Mouse (Mus musculus): ENCODE results near the gene Stx4a. TPM values are rescaled to one million over a fixed set of nuclear protein-coding genes. Genes with fewer than 3 reads are reported as not detected.
"Not testable (repeated sequence)": the region's sequence is repeated elsewhere in the genome, so short reads cannot be mapped to it uniquely, and the experiment has no call there.

The Stx4a gene
- polyA plus RNA-seq, 1 experiment from 2014 or later = 22.2 TPM

GRCm38 (mm10) chr7:127822494-127822893 is 1.6 kb upstream of the Stx4a start:
- H3K9ac ChIP-seq (replicated peaks; ENCODE audit: low read depth, low read length) = no peak overlapping the region
- H3K4me2 ChIP-seq (ENCODE audit: low read length) = no peak overlapping the region
- ATAC-seq = no peak
- no peak overlapping the region for H3K4me3 ChIP-seq (replicated peaks; ENCODE audit: low read length)
- H3K27ac ChIP-seq (ENCODE audit: low read length) = no peak overlapping the region
- 78% methylated on average over 3 of the region's 3 CpGs for WGBS
- peaks cover 25% of the 10 kb centered on the region for H3K4me1 ChIP-seq (replicated peaks; ENCODE audit: control insufficient read depth, insufficient read depth, low read length)
- no peaks in the 10 kb centered on the region for H3K36me3 ChIP-seq (ENCODE audit: control insufficient read depth, insufficient read depth)
- no peaks in the 10 kb centered on the region for H3K27me3 ChIP-seq (replicated peaks; ENCODE audit: control insufficient read depth, insufficient read depth, low read length)
- H3K9me3 ChIP-seq (ENCODE audit: control insufficient read depth, low read length) = no peaks in the 10 kb centered on the region

GRCm38 (mm10) chr7:127823236-127824171 is 590 bp upstream of the Stx4a start:
- Histone ChIP-seq H3K9ac (replicated peaks; ENCODE audit: low read depth, low read length) (peak overlapping the region; percentile 78), H3K27me3 (replicated peaks; ENCODE audit: control insufficient read depth, insufficient read depth, low read length) (no peaks in the 10 kb centered on the region), H3K36me3 (ENCODE audit: control insufficient read depth, insufficient read depth) (no peaks in the 10 kb centered on the region), H3K9me3 (ENCODE audit: control insufficient read depth, low read length) (no peaks in the 10 kb centered on the region), H3K4me2 (ENCODE audit: low read length) (peak overlapping the region; percentile 82), H3K27ac (ENCODE audit: low read length) (peak overlapping the region; percentile 49), H3K4me3 (replicated peaks; ENCODE audit: low read length) (peak overlapping the region; percentile 60), H3K4me1 (replicated peaks; ENCODE audit: control insufficient read depth, insufficient read depth, low read length) (peaks cover 25% of the 10 kb centered on the region)
- peak; percentile 4; the same call in 1 of the 2 replicates for ATAC-seq
- WGBS = 50% methylated on average over 11 of the region's 11 CpGs

GRCm38 (mm10) chr7:127835550-127835949 is 11.5 kb downstream of the Stx4a start:
- Histone ChIP-seq H3K27me3 (replicated peaks; ENCODE audit: control insufficient read depth, insufficient read depth, low read length) (no peaks in the 10 kb centered on the region), H3K36me3 (ENCODE audit: control insufficient read depth, insufficient read depth) (no peaks in the 10 kb centered on the region), H3K4me2 (ENCODE audit: low read length) (no peak overlapping the region), H3K4me3 (replicated peaks; ENCODE audit: low read length) (no peak overlapping the region), H3K27ac (ENCODE audit: low read length) (no peak overlapping the region), H3K9ac (replicated peaks; ENCODE audit: low read depth, low read length) (no peak overlapping the region), H3K9me3 (ENCODE audit: control insufficient read depth, low read length) (no peaks in the 10 kb centered on the region), H3K4me1 (replicated peaks; ENCODE audit: control insufficient read depth, insufficient read depth, low read length) (no peaks in the 10 kb centered on the region; the same call in 1 of the 2 replicates)
- 79% methylated on average over 2 of the region's 2 CpGs for WGBS
- ATAC-seq = no peak

- Histone ChIP-seq H3K4me2 (ENCODE audit: low read length) (no peak overlapping the region), H3K36me3 (ENCODE audit: control insufficient read depth, insufficient read depth) (no peaks in the 10 kb centered on the region), H3K4me3 (replicated peaks; ENCODE audit: low read length) (no peak overlapping the region), H3K27me3 (replicated peaks; ENCODE audit: control insufficient read depth, insufficient read depth, low read length) (no peaks in the 10 kb centered on the region), H3K4me1 (replicated peaks; ENCODE audit: control insufficient read depth, insufficient read depth, low read length) (peaks cover 4% of the 10 kb centered on the region), H3K27ac (ENCODE audit: low read length) (no peak overlapping the region), H3K9ac (replicated peaks; ENCODE audit: low read depth, low read length) (no peak overlapping the region), H3K9me3 (ENCODE audit: control insufficient read depth, low read length) (no peaks in the 10 kb centered on the region)
- no peak for ATAC-seq
- 90% methylated on average over 5 of the region's 5 CpGs for WGBS
These were observed 13.4 kb downstream of the Stx4a start for GRCm38 (mm10) chr7:127837473-127837872.

GRCm38 (mm10) chr7:127837878-127838277 is 13.8 kb downstream of the Stx4a start:
- H3K27ac ChIP-seq (ENCODE audit: low read length); H3K4me3 ChIP-seq (replicated peaks; ENCODE audit: low read length); H3K36me3 ChIP-seq (ENCODE audit: control insufficient read depth, insufficient read depth); H3K27me3 ChIP-seq (replicated peaks; ENCODE audit: control insufficient read depth, insufficient read depth, low read length); H3K9me3 ChIP-seq (ENCODE audit: control insufficient read depth, low read length); ATAC-seq; H3K4me1 ChIP-seq (replicated peaks; ENCODE audit: control insufficient read depth, insufficient read depth, low read length); H3K4me2 ChIP-seq (ENCODE audit: low read length); H3K9ac ChIP-seq (replicated peaks; ENCODE audit: low read depth, low read length): not testable (repeated sequence)
- 73% methylated on average over 4 of the region's 4 CpGs for WGBS

- ATAC-seq = not testable (repeated sequence)
- 84% methylated on average over 2 of the region's 2 CpGs for WGBS
These were observed 15.9 kb downstream of the Stx4a start for GRCm38 (mm10) chr7:127840031-127840430.

GRCm38 (mm10) chr7:127840886-127841285 is 16.8 kb downstream of the Stx4a start:
- 1% methylated on average over 15 of the region's 15 CpGs for WGBS
- Histone ChIP-seq H3K27ac (ENCODE audit: low read length) (peak overlapping the region; percentile 80), H3K36me3 (ENCODE audit: control insufficient read depth, insufficient read depth) (no peaks in the 10 kb centered on the region)

More at GRCm38 (mm10) chr7:127840031-127840430, 15.9 kb downstream of the Stx4a start:
- H3K9me3 ChIP-seq (ENCODE audit: control insufficient read depth, low read length); H3K4me3 ChIP-seq (replicated peaks; ENCODE audit: low read length); H3K27me3 ChIP-seq (replicated peaks; ENCODE audit: control insufficient read depth, insufficient read depth, low read length); H3K4me1 ChIP-seq (replicated peaks; ENCODE audit: control insufficient read depth, insufficient read depth, low read length); H3K36me3 ChIP-seq (ENCODE audit: control insufficient read depth, insufficient read depth); H3K27ac ChIP-seq (ENCODE audit: low read length); H3K4me2 ChIP-seq (ENCODE audit: low read length); H3K9ac ChIP-seq (replicated peaks; ENCODE audit: low read depth, low read length): not testable (repeated sequence)

GRCm38 (mm10) chr7:127841340-127842000 is 17.4 kb downstream of the Stx4a start:
- Histone ChIP-seq H3K36me3 (ENCODE audit: control insufficient read depth, insufficient read depth) (no peaks in the 10 kb centered on the region), H3K9ac (replicated peaks; ENCODE audit: low read depth, low read length) (peak overlapping the region; percentile 67), H3K4me1 (replicated peaks; ENCODE audit: control insufficient read depth, insufficient read depth, low read length) (peaks cover 7% of the 10 kb centered on the region), H3K4me3 (replicated peaks; ENCODE audit: low read length) (peak overlapping the region; percentile 71), H3K9me3 (ENCODE audit: control insufficient read depth, low read length) (no peaks in the 10 kb centered on the region), H3K27ac (ENCODE audit: low read length) (peak overlapping the region; percentile 80), H3K4me2 (ENCODE audit: low read length) (peak overlapping the region; percentile 93), H3K27me3 (replicated peaks; ENCODE audit: control insufficient read depth, insufficient read depth, low read length) (no peaks in the 10 kb centered on the region)
- WGBS = under 1% methylated on average over 44 of the region's 46 CpGs
- peak; percentile 94 for ATAC-seq

More at GRCm38 (mm10) chr7:127840886-127841285, 16.8 kb downstream of the Stx4a start:
- peaks cover 7% of the 10 kb centered on the region for H3K4me1 ChIP-seq (replicated peaks; ENCODE audit: control insufficient read depth, insufficient read depth, low read length)
- H3K9me3 ChIP-seq (ENCODE audit: control insufficient read depth, low read length) = no peaks in the 10 kb centered on the region
- peak overlapping the region; percentile 71 for H3K4me3 ChIP-seq (replicated peaks; ENCODE audit: low read length)
- no peaks in the 10 kb centered on the region for H3K27me3 ChIP-seq (replicated peaks; ENCODE audit: control insufficient read depth, insufficient read depth, low read length)
- peak overlapping the region; percentile 93 for H3K4me2 ChIP-seq (ENCODE audit: low read length)
- peak; percentile 20 for ATAC-seq
- peak overlapping the region; percentile 67 for H3K9ac ChIP-seq (replicated peaks; ENCODE audit: low read depth, low read length)

GRCm38 (mm10) chr7:127842001-127842718 is 18.1 kb downstream of the Stx4a start:
- Histone ChIP-seq H3K27ac (ENCODE audit: low read length) (peak overlapping the region; percentile 80), H3K9me3 (ENCODE audit: control insufficient read depth, low read length) (no peaks in the 10 kb centered on the region), H3K4me1 (replicated peaks; ENCODE audit: control insufficient read depth, insufficient read depth, low read length) (peaks cover 7% of the 10 kb centered on the region), H3K4me2 (ENCODE audit: low read length) (peak overlapping the region; percentile 93), H3K27me3 (replicated peaks; ENCODE audit: control insufficient read depth, insufficient read depth, low read length) (no peaks in the 10 kb centered on the region), H3K9ac (replicated peaks; ENCODE audit: low read depth, low read length) (peak overlapping the region; percentile 45), H3K4me3 (replicated peaks; ENCODE audit: low read length) (peak overlapping the region; percentile 71), H3K36me3 (ENCODE audit: control insufficient read depth, insufficient read depth) (no peaks in the 10 kb centered on the region)
- peak; percentile 49 for ATAC-seq
- WGBS = under 1% methylated on average over 40 of the region's 40 CpGs

Measured in forebrain, embryonic 16.5 days (tissue).